Comparison of ENCODE assay signal across 8 mouse cellular contexts in genomic region chr5:118036888-118037797, GRCm38 (mm10). TPM values are rescaled to one million over a fixed set of nuclear protein-coding genes. Genes with fewer than 3 reads are reported as not detected.
DNase-seq lines count a peak whose midpoint lies in the region; TF ChIP-seq lines count a peak whose summit lies in the region.

No protein-coding gene starts in this region.

- DNase-seq in layer of hippocampus, adult 2 months (ENCODE audit: low spot score in 2 of 2): no peak
- no peak for DNase-seq in layer of hippocampus, adult 11-12 months (ENCODE audit: low spot score)
- DNase-seq in cerebellum, postnatal 36 days: peak; percentile 48 to 53
- DNase-seq in limb, embryonic 10.5 days (ENCODE audit: low spot score): no peak
- no peak for DNase-seq in adrenal gland, postnatal 4 days (ENCODE audit: low spot score in 2 of 2)
- DNase-seq in layer of hippocampus, postnatal 25 days (ENCODE audit: extremely low spot score in 1 of 2, low spot score in 1 of 2): no peak
- no peak for DNase-seq in heart, adult 8-10 months (ENCODE audit: low spot score)

- H3K4me3 ChIP-seq in layer of hippocampus, adult 2 months: no peak overlapping the region
- H3K4me3 ChIP-seq in ES-Bruce4 (ENCODE audit: low read depth, low read length): peak overlapping the region; percentile 69
- peak overlapping the region; percentile 31 for H3K4me3 ChIP-seq in limb, embryonic 10.5 days

- no peaks in the 10 kb centered on the region for H3K36me3 ChIP-seq in ES-Bruce4 (ENCODE audit: control insufficient read depth, insufficient read depth, low read length, poor library complexity, severe bottlenecking)
- no peaks in the 10 kb centered on the region for H3K36me3 ChIP-seq in limb, embryonic 10.5 days

- H3K9ac ChIP-seq in ES-Bruce4 (ENCODE audit: low read depth, poor library complexity, severe bottlenecking): peak overlapping the region; percentile 49

- peak; percentile 20 for TF ChIP-seq POLR2A in ES-Bruce4 (IDR thresholded peaks at IDR 0.05; ENCODE audit: insufficient read depth, low read length)

- no peaks in the 10 kb centered on the region for H3K27me3 ChIP-seq in ES-Bruce4 (ENCODE audit: control insufficient read depth, insufficient read depth, low read length, poor library complexity, severe bottlenecking)
- H3K27me3 ChIP-seq in limb, embryonic 10.5 days (ENCODE audit: low read depth, poor library complexity, severe bottlenecking): peaks cover 26% of the 10 kb centered on the region

- peaks cover 4% of the 10 kb centered on the region for H3K4me1 ChIP-seq in ES-Bruce4 (ENCODE audit: control insufficient read depth, insufficient read depth, low read length)
- peaks cover 28% of the 10 kb centered on the region for H3K4me1 ChIP-seq in limb, embryonic 10.5 days

- H3K27ac ChIP-seq in layer of hippocampus, adult 2 months: peak overlapping the region; percentile 61; the same call in 1 of the 2 replicates
- peak overlapping the region; percentile 84 for H3K27ac ChIP-seq in ES-Bruce4 (ENCODE audit: insufficient read depth, low read length)
- peak overlapping the region; percentile 56; the same call in 1 of the 2 replicates for H3K27ac ChIP-seq in limb, embryonic 10.5 days

- TF ChIP-seq EP300 in ES-Bruce4 (IDR thresholded peaks at IDR 0.05; ENCODE audit: insufficient read depth, low read depth, low read length): peak; percentile 85

- TF ChIP-seq CTCF in layer of hippocampus, adult 2 months (conservative IDR thresholded peaks at IDR 0.05): no peak
- no peak for TF ChIP-seq CTCF in ES-Bruce4 (IDR thresholded peaks at IDR 0.05; ENCODE audit: low read depth, low read length)

- 46% methylated on average over 25 of the region's 25 CpGs for WGBS in limb, embryonic 10.5 days

- H3K9me3 ChIP-seq in ES-Bruce4 (replicated peaks; ENCODE audit: control insufficient read depth, insufficient read depth, low read length, poor library complexity, severe bottlenecking): no peaks in the 10 kb centered on the region; the same call in 1 of the 2 replicates
- 0 out of 2 replicates have a peak, but pooled peaks cover 2% of the 10 kb centered on the region for H3K9me3 ChIP-seq in limb, embryonic 10.5 days (replicated peaks)

RNA-seq across cellular contexts. Expression of gene Tesc, which starts 9.6 kb away (rescaled TPM):
- 10 to 100 TPM; 88.0 to 91.2 TPM for total RNA-seq in layer of hippocampus, adult 2 months (2021)
- polyA plus RNA-seq in ES-Bruce4 (2011; ENCODE audit: insufficient read depth, insufficient read length, low read depth, missing spikeins): 8.8 and 12.3 TPM in 2 replicates
- 0.14 and 0.48 TPM in 2 replicates for polyA plus RNA-seq in limb, embryonic 10.5 days (2016; fragmentation: Nextera tagmentation; extraction: Ambion mirVana)
- total RNA-seq in adrenal gland, postnatal 4 days (2021): 10 to 100 TPM; 53.7 to 60.8 TPM
- total RNA-seq in layer of hippocampus, postnatal 25 days (2021): 100 to 1,000 TPM in 1 of 2 experiments, 10 to 100 TPM in 1; 80.0 to 100 TPM
- 100 to 1,000 TPM; 204 to 264 (median 228) TPM for total RNA-seq in heart, adult 8-10 months (2022)

Comparison
In these comparisons a context has a peak if more than half of its experiments do, and no peak if none do; other contexts are left out.
1. DNase-seq: peak in cerebellum, postnatal 36 days (2 of 2); none in layer of hippocampus, adult 2 months (0 of 2), layer of hippocampus, adult 11-12 months (single experiment), limb, embryonic 10.5 days (single experiment), adrenal gland, postnatal 4 days (0 of 2), layer of hippocampus, postnatal 25 days (0 of 2) and heart, adult 8-10 months (single experiment).
2. Peak in every context shown above with its lines, with median percentiles within 50 percentile points of each other: H3K27ac ChIP-seq.